Mouse (Mus musculus): ENCODE measurements around the gene Atxn7l3b. TPM values are rescaled to one million over a fixed set of nuclear protein-coding genes. Genes with fewer than 3 reads are reported as not detected.

Atxn7l3b gene
- total and polyA plus RNA-seq, 3 experiments, result 34.0 to 55.4 (median 53.8) TPM

DNA sequence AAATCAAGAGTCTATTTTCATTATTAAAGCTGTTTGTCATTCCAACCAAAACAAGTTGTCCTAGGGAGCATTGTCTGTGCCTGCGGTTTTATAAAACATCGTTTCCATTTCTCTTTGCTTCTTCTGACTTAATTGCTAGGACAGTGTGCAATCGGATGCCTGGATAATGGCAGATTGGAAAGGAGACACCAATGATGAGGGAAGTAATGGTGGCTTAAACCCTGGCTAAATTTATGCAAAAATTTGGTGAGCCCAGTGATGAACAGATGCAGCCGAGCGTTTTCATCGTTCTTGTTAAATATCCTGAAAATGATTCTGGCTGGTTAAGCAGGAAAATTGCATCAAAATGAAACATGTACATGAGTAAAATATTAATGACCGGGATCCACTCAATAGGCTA lies 28.6 kb downstream of the Atxn7l3b start:
- Histone ChIP-seq H3K36me3 (replicated peaks in 1 of 2; ENCODE audit: control insufficient read depth in 1 of 2, insufficient read depth in 1 of 2, low read length in 1 of 2) (no peaks in the 10 kb centered on the region), H3K9me3 (replicated peaks; ENCODE audit: low read length) (no peaks in the 10 kb centered on the region), H3K27me3 (replicated peaks) (no peaks in the 10 kb centered on the region), H3K79me2 (replicated peaks; ENCODE audit: control insufficient read depth, extremely low read depth, insufficient read depth, poor library complexity, severe bottlenecking) (no peaks in the 10 kb centered on the region), H3K27ac (ENCODE audit: insufficient read depth, low read depth) (no peak overlapping the region), H3K4me3 (replicated peaks in 1 of 3; ENCODE audit: low read depth in 2 of 3, low read length in 2 of 3, poor library complexity in 1 of 3) (no peak overlapping the region), H3K9ac (ENCODE audit: insufficient read depth, low read depth) (no peak overlapping the region), H3K4me1 (ENCODE audit: control insufficient read depth in 1 of 2, insufficient read depth in 2 of 2) (peaks cover under 1 to 2% of the 10 kb centered on the region in 2 experiments; a peak in 2 of 4 replicates), H3K4me2 (ENCODE audit: insufficient read depth, low read depth, poor library complexity, severe bottlenecking) (no peak overlapping the region)
- no peak for TF ChIP-seq BHLHE40 (IDR thresholded peaks at IDR 0.05; ENCODE audit: low read depth, low read length)
- no peak for TF ChIP-seq MAZ (IDR thresholded peaks at IDR 0.05; ENCODE audit: low read depth, low read length)
- TF ChIP-seq ELF1 (IDR thresholded peaks at IDR 0.05; ENCODE audit: low read depth, low read length), result no peak
- TF ChIP-seq JUN (IDR thresholded peaks at IDR 0.05; ENCODE audit: insufficient read depth, low read depth, low read length), result no peak
- TF ChIP-seq RAD21 (IDR thresholded peaks at IDR 0.05; ENCODE audit: low read depth, low read length), result no peak
- TF ChIP-seq USF1 (IDR thresholded peaks at IDR 0.05; ENCODE audit: low read depth, low read length), result no peak
- no peak for TF ChIP-seq ZC3H11A (IDR thresholded peaks at IDR 0.05; ENCODE audit: low read depth, low read length)
- no peak for TF ChIP-seq POLR2AphosphoS2 (IDR thresholded peaks at IDR 0.05; ENCODE audit: low read depth, low read length)
- TF ChIP-seq MAX (IDR thresholded peaks at IDR 0.05; ENCODE audit: low read length), result no peak
- TF ChIP-seq MEF2A (IDR thresholded peaks at IDR 0.05; ENCODE audit: borderline replicate concordance, low read depth, low read length), result no peak
- no peak for TF ChIP-seq HCFC1 (IDR thresholded peaks at IDR 0.05; ENCODE audit: low read depth, low read length)
- DNase-seq (ENCODE audit: extremely low read depth), result no peak
- dilution Hi-C loops (cut with MboI; ENCODE audit: extremely low pct_ligation_motif_present, extremely low pct_unique_long_range_greater_than_20kb, low sequenced_read_pairs), result no loop called here
- in situ Hi-C loops (cut with MboI; ENCODE audit: low pct_ligation_motif_present, low pct_unique_long_range_greater_than_20kb, low sequenced_read_pairs), result no loop called here

DNA sequence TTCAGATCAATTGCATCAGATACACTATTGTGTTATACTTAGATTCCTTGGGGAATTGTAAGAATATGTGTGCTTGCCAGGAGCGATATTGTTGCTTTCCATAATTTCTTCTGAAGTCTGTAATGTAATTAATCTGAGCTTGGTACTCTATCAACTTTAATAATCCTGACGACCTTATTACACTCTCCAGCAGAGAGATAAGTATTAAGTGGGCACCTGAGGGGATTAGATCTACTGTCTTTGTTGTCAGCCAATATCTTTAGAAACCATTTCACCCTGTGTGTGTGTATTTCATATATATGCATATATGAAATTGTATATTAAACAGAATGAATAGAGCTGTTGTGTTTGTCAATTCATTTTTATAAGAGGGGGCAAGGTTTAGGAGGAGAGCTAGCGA lies 29.0 kb downstream of the Atxn7l3b start:
- H3K36me3 ChIP-seq (replicated peaks in 1 of 2; ENCODE audit: control insufficient read depth in 1 of 2, insufficient read depth in 1 of 2, low read length in 1 of 2), result no peaks in the 10 kb centered on the region
- no peaks in the 10 kb centered on the region for H3K27me3 ChIP-seq (replicated peaks)
- H3K79me2 ChIP-seq (replicated peaks; ENCODE audit: control insufficient read depth, extremely low read depth, insufficient read depth, poor library complexity, severe bottlenecking), result no peaks in the 10 kb centered on the region
- H3K9ac ChIP-seq (ENCODE audit: insufficient read depth, low read depth), result no peak overlapping the region
- no peak for DNase-seq (ENCODE audit: extremely low read depth)
- dilution Hi-C loops (cut with MboI; ENCODE audit: extremely low pct_ligation_motif_present, extremely low pct_unique_long_range_greater_than_20kb, low sequenced_read_pairs), result no loop called here
- no peak for TF ChIP-seq MAZ (IDR thresholded peaks at IDR 0.05; ENCODE audit: low read depth, low read length)
- H3K4me3 ChIP-seq (replicated peaks in 1 of 3; ENCODE audit: low read depth in 2 of 3, low read length in 2 of 3, poor library complexity in 1 of 3), result no peak overlapping the region
- no peaks in the 10 kb centered on the region for H3K9me3 ChIP-seq (replicated peaks; ENCODE audit: low read length)
- no peak overlapping the region for H3K4me2 ChIP-seq (ENCODE audit: insufficient read depth, low read depth, poor library complexity, severe bottlenecking)
- in situ Hi-C loops (cut with MboI; ENCODE audit: low pct_ligation_motif_present, low pct_unique_long_range_greater_than_20kb, low sequenced_read_pairs), result no loop called here
- H3K27ac ChIP-seq (ENCODE audit: insufficient read depth, low read depth), result no peak overlapping the region
- peaks cover 4 to 6% of the 10 kb centered on the region in 2 experiments; a peak in 2 of 4 replicates for H3K4me1 ChIP-seq (ENCODE audit: control insufficient read depth in 1 of 2, insufficient read depth in 2 of 2)

DNA sequence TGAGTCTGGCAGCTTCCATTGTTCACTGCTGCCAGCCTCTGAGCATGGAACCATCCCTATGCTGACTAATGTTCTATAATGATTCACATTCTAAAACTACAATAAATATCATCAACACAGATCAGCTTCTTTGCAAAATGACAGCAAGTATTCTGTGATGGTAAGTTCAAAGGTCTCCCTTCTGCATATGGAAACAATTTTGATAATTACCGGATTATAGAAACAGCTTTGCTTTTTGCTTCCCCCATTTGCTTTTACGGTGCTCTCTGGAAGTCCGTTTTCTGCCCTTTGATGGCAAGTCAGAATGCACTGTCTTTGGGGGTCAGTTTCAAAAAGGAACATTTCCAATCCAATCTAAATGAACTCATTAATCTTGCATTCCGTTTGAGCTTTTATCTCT lies 32.2 kb downstream of the Atxn7l3b start:
- Histone ChIP-seq H3K79me2 (replicated peaks; ENCODE audit: control insufficient read depth, extremely low read depth, insufficient read depth, poor library complexity, severe bottlenecking) (no peaks in the 10 kb centered on the region), H3K9ac (ENCODE audit: insufficient read depth, low read depth) (no peak overlapping the region), H3K36me3 (replicated peaks in 1 of 2; ENCODE audit: control insufficient read depth in 1 of 2, insufficient read depth in 1 of 2, low read length in 1 of 2) (no peaks in the 10 kb centered on the region), H3K27ac (ENCODE audit: insufficient read depth, low read depth) (no peak overlapping the region), H3K4me1 (ENCODE audit: control insufficient read depth in 1 of 2, insufficient read depth in 2 of 2) (peaks cover 4 to 8% of the 10 kb centered on the region in 2 experiments; a peak in 2 of 4 replicates), H3K4me2 (ENCODE audit: insufficient read depth, low read depth, poor library complexity, severe bottlenecking) (no peak overlapping the region), H3K27me3 (replicated peaks) (no peaks in the 10 kb centered on the region), H3K4me3 (replicated peaks in 1 of 3; ENCODE audit: low read depth in 2 of 3, low read length in 2 of 3, poor library complexity in 1 of 3) (no peak overlapping the region), H3K9me3 (replicated peaks; ENCODE audit: low read length) (no peaks in the 10 kb centered on the region)
- TF ChIP-seq TBP (conservative IDR thresholded peaks at IDR 0.05; ENCODE audit: low read depth, low read length) (no peak), MYC (IDR thresholded peaks at IDR 0.05; ENCODE audit: low read depth, low read length) (no peak), CTCF (conservative IDR thresholded peaks at IDR 0.05 in 1 of 2, IDR thresholded peaks at IDR 0.05 in 1 of 2; ENCODE audit: low read depth in 2 of 2, low read length in 2 of 2) (no peak), GABPA (IDR thresholded peaks at IDR 0.05; ENCODE audit: insufficient replicate concordance, low read depth, low read length) (no peak), NRF1 (IDR thresholded peaks at IDR 0.05; ENCODE audit: low read depth, low read length) (no peak)
- in situ Hi-C loops (cut with MboI; ENCODE audit: low pct_ligation_motif_present, low pct_unique_long_range_greater_than_20kb, low sequenced_read_pairs), result no loop called here
- DNase-seq (ENCODE audit: extremely low read depth), result no peak
- dilution Hi-C loops (cut with MboI; ENCODE audit: extremely low pct_ligation_motif_present, extremely low pct_unique_long_range_greater_than_20kb, low sequenced_read_pairs), result no loop called here

Data from CH12.LX (cell line).